Mouse (Mus musculus) intestine, postnatal 0 days (tissue): ENCODE results near the gene St8sia1. TPM values are rescaled to one million over a fixed set of nuclear protein-coding genes. Genes with fewer than 3 reads are reported as not detected.

ENCODE experiments used
- ATAC-seq: fragments of 200-750 bp; cut with Nextera tagmentation; 2 replicates; pipeline ENCODE4 v1.8.0; 2017; ENCODE audit warnings: mild to moderate bottlenecking, moderate TSS enrichment, moderate library complexity
- H3K27ac ChIP-seq: fragments of 300-500 bp; sonication (generic); 2 replicates; pipeline ENCODE4 v1.5.1; 2014; ENCODE audit warnings: mild to moderate bottlenecking, low read depth, low read length, moderate library complexity
- H3K27me3 ChIP-seq: fragments of 300-500 bp; sonication (generic); replicated peaks from 2 replicates; pipeline ENCODE4 v1.6.1; 2014; ENCODE audit warnings: low read length, mixed read lengths; ENCODE audit not compliant: control insufficient read depth, insufficient read depth
- H3K36me3 ChIP-seq: fragments of 300-500 bp; sonication (generic); 2 replicates; pipeline ENCODE4 v1.6.1; 2014; ENCODE audit warnings: mild to moderate bottlenecking, moderate library complexity; ENCODE audit not compliant: control insufficient read depth, insufficient read depth
- H3K4me1 ChIP-seq: fragments of 300-500 bp; sonication (generic); replicated peaks from 2 replicates; pipeline ENCODE4 v1.6.1; 2014; ENCODE audit warnings: antibody characterized with exemption, low read length, mixed read lengths; ENCODE audit not compliant: control insufficient read depth, insufficient read depth
- H3K4me2 ChIP-seq: fragments of 300-500 bp; sonication (generic); replicated peaks from 2 replicates; pipeline ENCODE4 v1.6.1; 2014; ENCODE audit warnings: low read depth, mild to moderate bottlenecking, moderate library complexity
- H3K4me3 ChIP-seq: fragments of 300-500 bp; sonication (generic); 2 replicates; pipeline ENCODE4 v1.5.1; 2014; ENCODE audit warnings: low read depth, low read length
- H3K9ac ChIP-seq: fragments of 300-500 bp; sonication (generic); 2 replicates; pipeline ENCODE4 v1.6.1; 2014; ENCODE audit warnings: mild to moderate bottlenecking, low read depth, low read length
- H3K9me3 ChIP-seq: fragments of 300-500 bp; sonication (generic); 2 replicates; pipeline ENCODE4 v1.6.1; 2016; ENCODE audit warnings: mixed run types; ENCODE audit not compliant: control insufficient read depth
- CTCF ChIP-seq: sonication (generic); IDR thresholded peaks from 2 replicates; pipeline ENCODE4 v1.5.1; 2016; ENCODE audit warnings: low read depth, mild to moderate bottlenecking, control low read depth, antibody characterized with exemption, moderate library complexity
- WGBS: fragments of 180-500 bp; shearing (Covaris S2); extraction: QIAGEN DNeasy Blood & Tissue Kit; methylation state at CpG from one replicate; pipeline ENCODE4 v1.1.7; 2014; 5-methylcytosine and 5-hydroxymethylcytosine counted together
- polyA plus RNA-seq: library from polyadenylated mRNA; unstranded; fragments of >200 nt; fragmentation: Nextera tagmentation; extraction: Ambion mirVana; gene quantifications from 2 replicates; pipeline ENCODE4 v1.2.1, GENCODE M21; 2015

The St8sia1 gene
- polyA plus RNA-seq, 1 experiment from 2014 or later, result 0.34 TPM

DNA sequence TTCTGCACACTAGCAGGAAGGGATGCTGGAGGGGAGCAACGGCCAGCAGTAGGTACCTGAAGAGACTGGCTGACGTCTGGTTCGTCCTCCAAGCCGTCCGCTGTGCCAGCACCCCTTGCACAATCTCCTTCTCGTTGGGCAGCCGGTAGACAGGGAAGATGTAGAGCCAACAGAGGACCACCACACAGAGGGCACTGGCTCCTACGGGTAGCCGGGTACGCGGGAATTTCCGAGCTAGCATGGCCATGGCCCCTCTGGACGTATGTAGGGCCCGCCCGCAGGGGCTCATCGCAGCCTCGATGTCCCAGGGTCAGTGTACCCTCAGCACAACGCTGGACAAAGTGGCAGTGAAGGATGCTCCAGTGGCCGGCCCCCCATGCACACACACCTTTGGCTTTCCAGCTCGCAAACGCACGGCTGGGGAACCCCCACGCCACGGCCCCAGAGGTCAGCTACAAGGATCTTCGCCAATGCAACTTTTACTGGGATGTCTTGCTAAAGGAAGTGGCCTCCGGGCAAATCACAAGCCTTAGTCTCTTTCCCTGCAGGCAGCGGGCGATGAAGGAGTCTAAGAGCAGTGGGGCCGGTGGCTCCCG is 674 bp downstream of the St8sia1 start:
- no peak for ATAC-seq
- 23% methylated on average over 30 of the region's 30 CpGs for WGBS

GRCm38 (mm10) chr6:142962881-142963280 is 1.4 kb downstream of the St8sia1 start:
- WGBS, result 91% methylated on average over 14 of the region's 14 CpGs
- no peak overlapping the region for H3K4me3 ChIP-seq

More for the DNA sequence above, 674 bp downstream of the St8sia1 start:
- H3K9me3 ChIP-seq, result no peaks in the 10 kb centered on the region
- no peak for TF ChIP-seq CTCF
- no peak overlapping the region for H3K9ac ChIP-seq
- peak overlapping the region; percentile 44 for H3K4me3 ChIP-seq
- H3K27me3 ChIP-seq, result peaks cover 23% of the 10 kb centered on the region
- H3K4me1 ChIP-seq, result no peaks in the 10 kb centered on the region
- peak overlapping the region; percentile 71 for H3K4me2 ChIP-seq
- no peaks in the 10 kb centered on the region for H3K36me3 ChIP-seq
- H3K27ac ChIP-seq, result no peak overlapping the region

GRCm38 (mm10) chr6:142962476-142962875 is 1.8 kb downstream of the St8sia1 start:
- 76% methylated on average over 10 of the region's 10 CpGs for WGBS
- H3K4me2 ChIP-seq, result no peak overlapping the region
- no peak for TF ChIP-seq CTCF
- H3K4me3 ChIP-seq, result no peak overlapping the region
- no peak overlapping the region for H3K9ac ChIP-seq
- no peak for ATAC-seq
- H3K9me3 ChIP-seq, result no peaks in the 10 kb centered on the region
- H3K27ac ChIP-seq, result no peak overlapping the region
- H3K36me3 ChIP-seq, result no peaks in the 10 kb centered on the region
- H3K27me3 ChIP-seq, result peaks cover 23% of the 10 kb centered on the region
- H3K4me1 ChIP-seq, result no peaks in the 10 kb centered on the region

More at GRCm38 (mm10) chr6:142962881-142963280, 1.4 kb downstream of the St8sia1 start:
- no peak overlapping the region for H3K4me2 ChIP-seq
- no peaks in the 10 kb centered on the region for H3K36me3 ChIP-seq
- no peak for ATAC-seq
- no peak overlapping the region for H3K27ac ChIP-seq
- no peak for TF ChIP-seq CTCF
- no peaks in the 10 kb centered on the region for H3K4me1 ChIP-seq
- no peaks in the 10 kb centered on the region for H3K9me3 ChIP-seq
- H3K9ac ChIP-seq, result no peak overlapping the region
- peaks cover 23% of the 10 kb centered on the region for H3K27me3 ChIP-seq

DNA sequence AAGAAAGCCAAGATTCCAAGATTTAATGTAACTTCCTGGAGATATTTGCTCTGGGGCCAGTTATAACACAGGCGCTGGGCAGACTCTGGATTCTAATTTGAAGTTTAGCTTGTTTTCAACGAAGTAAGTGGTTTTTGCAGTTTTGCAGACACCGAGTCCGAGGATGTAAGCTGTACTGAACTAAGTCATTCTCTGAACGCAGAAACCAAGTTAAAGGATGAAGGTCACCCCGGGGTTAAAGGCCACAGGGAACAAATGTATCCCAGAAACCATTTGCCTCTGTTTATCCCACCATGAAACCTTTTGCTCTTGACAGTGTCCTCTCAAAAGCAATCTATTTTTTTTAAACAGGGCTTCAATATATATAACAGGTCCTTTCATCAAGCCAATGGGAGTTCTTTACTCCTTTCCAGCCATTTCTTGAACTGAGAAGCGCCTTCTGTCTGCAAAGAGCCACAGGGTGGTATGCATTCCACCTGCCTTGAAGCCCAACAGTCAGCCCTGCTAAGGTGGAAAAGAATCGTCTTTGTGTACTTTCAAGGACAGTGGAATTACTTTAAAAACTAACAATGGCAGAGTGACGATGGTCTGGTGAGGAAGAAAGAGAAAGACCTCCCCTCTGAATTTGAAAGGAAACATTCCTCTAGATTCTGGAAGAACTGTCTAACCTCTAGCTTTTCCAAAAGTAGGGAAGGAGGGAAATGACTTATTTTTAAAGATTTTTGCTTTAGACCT is 2.4 kb downstream of the St8sia1 start:
- 64% methylated on average over 9 of the region's 9 CpGs for WGBS
- no peak overlapping the region for H3K4me2 ChIP-seq
- H3K27me3 ChIP-seq, result peaks cover 23% of the 10 kb centered on the region
- H3K9me3 ChIP-seq, result no peaks in the 10 kb centered on the region
- no peak overlapping the region for H3K9ac ChIP-seq
- no peak overlapping the region for H3K27ac ChIP-seq
- no peaks in the 10 kb centered on the region for H3K4me1 ChIP-seq
- ATAC-seq, result no peak
- no peak for TF ChIP-seq CTCF
- no peak overlapping the region for H3K4me3 ChIP-seq
- no peaks in the 10 kb centered on the region for H3K36me3 ChIP-seq

GRCm38 (mm10) chr6:142956556-142956955 is 7.7 kb downstream of the St8sia1 start:
- no peaks in the 10 kb centered on the region for H3K4me1 ChIP-seq
- no peaks in the 10 kb centered on the region for H3K27me3 ChIP-seq
- no peak for ATAC-seq
- TF ChIP-seq CTCF, result no peak
- no peaks in the 10 kb centered on the region for H3K36me3 ChIP-seq
- no peak overlapping the region for H3K9ac ChIP-seq
- H3K4me3 ChIP-seq, result no peak overlapping the region
- WGBS, result 87% methylated on average over 4 of the region's 4 CpGs
- H3K27ac ChIP-seq, result no peak overlapping the region
- no peak overlapping the region for H3K4me2 ChIP-seq
- no peaks in the 10 kb centered on the region for H3K9me3 ChIP-seq

- Histone ChIP-seq H3K27me3 (no peaks in the 10 kb centered on the region), H3K9me3 (no peaks in the 10 kb centered on the region), H3K36me3 (no peaks in the 10 kb centered on the region), H3K9ac (no peak overlapping the region), H3K4me3 (no peak overlapping the region), H3K4me1 (no peaks in the 10 kb centered on the region), H3K4me2 (no peak overlapping the region), H3K27ac (no peak overlapping the region)
- no peak for TF ChIP-seq CTCF
- WGBS, result 93% methylated on average over 3 of the region's 3 CpGs
- ATAC-seq, result no peak
These were observed 9.0 kb downstream of the St8sia1 start for GRCm38 (mm10) chr6:142955281-142955680.
